Mouse (Mus musculus): ENCODE measurements at regions not wholly inside any gene's neighbourhood (a gene's known extent, or its start where the extent isn't known, plus 50 kb on each side); places are given as distances from the start of the nearest gene placed in this dataset.

DNA sequence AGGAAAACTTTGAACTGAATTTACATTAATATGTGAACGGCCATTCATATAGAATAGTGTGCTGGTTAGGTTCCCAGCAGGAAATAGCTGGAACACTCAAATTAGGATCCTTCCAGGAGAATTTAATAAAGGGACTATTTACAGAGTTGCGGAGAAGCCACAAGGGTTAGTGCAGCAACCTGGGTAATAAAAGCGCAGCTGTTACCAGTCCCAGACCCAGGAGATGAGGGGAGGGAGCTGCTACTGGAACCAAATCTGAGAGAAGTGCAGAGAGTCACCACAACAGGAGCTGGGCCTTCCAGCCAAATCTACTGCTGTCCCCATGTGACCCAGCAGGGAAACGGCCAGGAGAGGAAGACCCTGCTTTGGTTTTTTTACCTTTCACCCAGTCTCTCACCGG lies 54.6 kb upstream of the Smarca2 start:
- TF ChIP-seq CTCF (conservative IDR thresholded peaks at IDR 0.05; ENCODE audit: low read length) (no peak), POU5F1 (IDR thresholded peaks at IDR 0.05; ENCODE audit: borderline replicate concordance, low read length) (no peak), NANOG (IDR thresholded peaks at IDR 0.05; ENCODE audit: borderline replicate concordance, low read length) (no peak)
